Mouse (Mus musculus): ENCODE measurements around the gene Twistnb. TPM values are rescaled to one million over a fixed set of nuclear protein-coding genes. Genes with fewer than 3 reads are reported as not detected.

Twistnb gene
- total RNA-seq, 4 experiments from 2014 or later: 10.1 to 12.2 (median 11.0) TPM

Other genes with a start within 250 kb of the Twistnb start
- not detected for gene Efcab10, start 34.8 kb upstream of the Twistnb start, total RNA-seq (2022)